Mouse (Mus musculus): Measurements from ENCODE around the gene Rilpl1. TPM values are rescaled to one million over a fixed set of nuclear protein-coding genes. Genes with fewer than 3 reads are reported as not detected.

Gene Rilpl1
- polyA plus RNA-seq, 1 experiment: 1.5 TPM

DNA sequence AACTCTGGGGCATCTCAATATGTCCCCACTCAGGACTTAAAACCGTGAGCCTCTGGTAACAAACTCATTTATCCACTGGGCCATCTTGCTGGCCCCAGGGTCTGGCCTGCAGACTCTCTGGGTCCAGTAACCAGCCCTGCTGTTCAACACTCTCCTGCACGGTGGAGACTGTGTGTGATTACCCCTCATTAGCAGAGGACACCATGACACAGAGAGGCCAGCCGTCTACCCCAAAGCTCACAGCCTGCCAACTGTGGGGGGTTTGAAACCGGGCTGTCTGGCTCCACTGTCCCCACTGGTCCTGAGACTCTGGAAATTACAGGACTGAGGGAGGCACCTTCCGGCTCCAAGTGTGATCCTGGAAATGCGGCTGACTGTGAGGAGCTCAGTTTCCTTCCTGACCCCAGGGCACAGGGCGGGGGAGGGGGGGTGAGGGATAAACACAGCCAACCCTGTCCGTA lies 2.0 kb downstream of the Rilpl1 start:
- TF ChIP-seq POLR2A (IDR thresholded peaks at IDR 0.05; ENCODE audit: control insufficient read depth, low read depth, low read length) (no peak), CTCF (IDR thresholded peaks at IDR 0.05; ENCODE audit: control insufficient read depth, insufficient read depth, insufficient replicate concordance, low read depth, low read length) (no peak)
- H3K27me3 ChIP-seq (ENCODE audit: control insufficient read depth, insufficient read depth, low read length): no peaks in the 10 kb centered on the region
- H3K4me3 ChIP-seq (ENCODE audit: control insufficient read depth, low read depth, low read length): no peak overlapping the region
- H3K27ac ChIP-seq (ENCODE audit: control insufficient read depth, insufficient read depth, low read depth, low read length): no peak overlapping the region
- peaks cover 5% of the 10 kb centered on the region for H3K4me1 ChIP-seq (ENCODE audit: control insufficient read depth, insufficient read depth, low read length)
- no peaks in the 10 kb centered on the region for H3K36me3 ChIP-seq (ENCODE audit: control insufficient read depth, insufficient read depth, low read length)

DNA sequence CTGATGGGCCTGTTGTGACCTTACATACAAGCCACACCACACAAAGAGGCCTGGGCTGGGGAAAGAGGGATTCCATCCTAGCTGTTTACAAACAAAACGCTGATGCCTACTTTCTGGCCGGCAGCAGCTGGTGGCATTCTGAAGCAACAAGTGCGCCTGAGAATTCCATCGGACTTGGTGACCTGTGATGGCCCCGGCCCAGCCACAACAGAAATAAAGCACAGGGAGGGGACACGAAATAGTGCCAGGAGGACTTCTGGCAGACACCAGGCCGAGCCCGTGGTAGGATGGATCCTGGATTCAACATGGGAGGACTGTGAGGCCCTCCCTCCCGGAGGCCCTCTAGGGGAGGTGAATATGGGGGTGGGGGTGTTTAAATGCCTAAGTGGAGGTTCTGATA lies 2.4 kb downstream of the Rilpl1 start:
- no peak overlapping the region for H3K4me3 ChIP-seq (ENCODE audit: control insufficient read depth, low read depth, low read length)
- TF ChIP-seq POLR2A (IDR thresholded peaks at IDR 0.05; ENCODE audit: control insufficient read depth, low read depth, low read length): no peak
- TF ChIP-seq CTCF (IDR thresholded peaks at IDR 0.05; ENCODE audit: control insufficient read depth, insufficient read depth, insufficient replicate concordance, low read depth, low read length): no peak
- H3K4me1 ChIP-seq (ENCODE audit: control insufficient read depth, insufficient read depth, low read length): peaks cover 5% of the 10 kb centered on the region
- no peak overlapping the region for H3K27ac ChIP-seq (ENCODE audit: control insufficient read depth, insufficient read depth, low read depth, low read length)
- no peaks in the 10 kb centered on the region for H3K36me3 ChIP-seq (ENCODE audit: control insufficient read depth, insufficient read depth, low read length)
- no peaks in the 10 kb centered on the region for H3K27me3 ChIP-seq (ENCODE audit: control insufficient read depth, insufficient read depth, low read length)

DNA sequence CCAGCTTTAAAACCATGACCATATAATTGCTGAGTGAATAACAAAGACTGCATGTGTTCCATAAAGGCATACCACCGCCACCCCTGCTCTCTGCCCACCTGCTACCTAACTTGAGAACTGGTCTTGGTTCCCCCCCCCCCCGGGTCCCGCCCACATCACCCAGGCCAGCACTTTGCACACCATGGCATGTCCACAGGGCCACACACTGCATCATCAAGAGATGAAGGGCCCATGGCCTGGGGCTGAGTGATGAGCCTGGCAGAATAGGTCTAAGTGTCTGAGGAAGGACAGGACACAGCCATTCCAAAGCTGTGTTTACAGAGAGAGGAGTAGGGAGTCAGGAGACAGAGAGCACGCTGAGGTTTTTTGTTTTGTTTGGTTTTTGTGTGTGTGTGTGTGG lies 2.8 kb downstream of the Rilpl1 start:
- Histone ChIP-seq H3K4me3 (ENCODE audit: control insufficient read depth, low read depth, low read length) (no peak overlapping the region), H3K4me1 (ENCODE audit: control insufficient read depth, insufficient read depth, low read length) (peaks cover 5% of the 10 kb centered on the region), H3K36me3 (ENCODE audit: control insufficient read depth, insufficient read depth, low read length) (no peaks in the 10 kb centered on the region), H3K27ac (ENCODE audit: control insufficient read depth, insufficient read depth, low read depth, low read length) (no peak overlapping the region), H3K27me3 (ENCODE audit: control insufficient read depth, insufficient read depth, low read length) (no peaks in the 10 kb centered on the region)
- TF ChIP-seq POLR2A (IDR thresholded peaks at IDR 0.05; ENCODE audit: control insufficient read depth, low read depth, low read length) (no peak), CTCF (IDR thresholded peaks at IDR 0.05; ENCODE audit: control insufficient read depth, insufficient read depth, insufficient replicate concordance, low read depth, low read length) (no peak)

DNA sequence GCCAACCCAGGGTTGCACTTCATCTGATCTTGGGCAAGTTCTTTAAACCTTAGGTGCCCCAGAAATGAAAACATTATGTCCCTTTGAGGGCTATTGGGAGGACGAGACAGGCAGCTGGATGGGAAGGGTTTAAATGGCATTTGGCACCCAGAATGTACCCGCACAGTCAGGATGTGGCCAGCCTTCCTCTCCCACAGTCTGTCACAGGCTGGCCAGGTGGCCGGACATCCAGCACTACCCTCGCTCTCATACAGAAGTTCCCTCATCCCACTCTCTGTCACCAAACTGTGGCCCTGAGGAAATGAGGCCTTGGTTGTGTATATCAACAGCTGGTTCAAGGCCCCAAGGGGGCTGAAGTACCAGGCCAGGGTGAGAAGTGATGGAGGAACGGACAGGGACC lies 6.2 kb downstream of the Rilpl1 start:
- H3K36me3 ChIP-seq (ENCODE audit: control insufficient read depth, insufficient read depth, low read length): no peaks in the 10 kb centered on the region
- H3K4me1 ChIP-seq (ENCODE audit: control insufficient read depth, insufficient read depth, low read length): peaks cover 2% of the 10 kb centered on the region; the same call in 1 of the 2 replicates
- H3K27ac ChIP-seq (ENCODE audit: control insufficient read depth, insufficient read depth, low read depth, low read length): no peak overlapping the region
- TF ChIP-seq CTCF (IDR thresholded peaks at IDR 0.05; ENCODE audit: control insufficient read depth, insufficient read depth, insufficient replicate concordance, low read depth, low read length): no peak
- TF ChIP-seq POLR2A (IDR thresholded peaks at IDR 0.05; ENCODE audit: control insufficient read depth, low read depth, low read length): no peak
- H3K4me3 ChIP-seq (ENCODE audit: control insufficient read depth, low read depth, low read length): no peak overlapping the region
- H3K27me3 ChIP-seq (ENCODE audit: control insufficient read depth, insufficient read depth, low read length): no peaks in the 10 kb centered on the region

DNA sequence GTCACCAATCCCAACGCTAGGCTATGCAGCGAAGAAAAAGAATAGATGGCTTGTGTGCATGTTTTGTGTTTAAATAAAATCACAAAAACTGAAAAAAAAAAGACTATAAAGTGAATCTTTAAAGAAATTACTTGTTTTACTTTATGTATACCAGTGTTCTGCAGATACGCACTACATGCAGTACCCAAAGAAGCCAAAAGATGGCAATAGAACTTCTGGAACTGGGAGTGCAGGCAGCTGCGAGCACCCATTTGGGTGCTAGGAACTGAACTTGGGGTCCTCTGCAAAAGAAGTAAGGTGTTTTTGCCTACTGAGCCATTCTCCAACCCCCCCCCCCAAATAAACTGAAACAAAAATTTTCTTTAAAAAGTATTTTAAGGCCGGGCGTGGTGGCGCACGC lies 8.2 kb downstream of the Rilpl1 start:
- Histone ChIP-seq H3K27me3 (ENCODE audit: control insufficient read depth, insufficient read depth, low read length) (no peaks in the 10 kb centered on the region), H3K27ac (ENCODE audit: control insufficient read depth, insufficient read depth, low read depth, low read length) (no peak overlapping the region), H3K4me3 (ENCODE audit: control insufficient read depth, low read depth, low read length) (no peak overlapping the region), H3K36me3 (ENCODE audit: control insufficient read depth, insufficient read depth, low read length) (no peaks in the 10 kb centered on the region), H3K4me1 (ENCODE audit: control insufficient read depth, insufficient read depth, low read length) (no peaks in the 10 kb centered on the region)
- no peak for TF ChIP-seq CTCF (IDR thresholded peaks at IDR 0.05; ENCODE audit: control insufficient read depth, insufficient read depth, insufficient replicate concordance, low read depth, low read length)
- no peak for TF ChIP-seq POLR2A (IDR thresholded peaks at IDR 0.05; ENCODE audit: control insufficient read depth, low read depth, low read length)

DNA sequence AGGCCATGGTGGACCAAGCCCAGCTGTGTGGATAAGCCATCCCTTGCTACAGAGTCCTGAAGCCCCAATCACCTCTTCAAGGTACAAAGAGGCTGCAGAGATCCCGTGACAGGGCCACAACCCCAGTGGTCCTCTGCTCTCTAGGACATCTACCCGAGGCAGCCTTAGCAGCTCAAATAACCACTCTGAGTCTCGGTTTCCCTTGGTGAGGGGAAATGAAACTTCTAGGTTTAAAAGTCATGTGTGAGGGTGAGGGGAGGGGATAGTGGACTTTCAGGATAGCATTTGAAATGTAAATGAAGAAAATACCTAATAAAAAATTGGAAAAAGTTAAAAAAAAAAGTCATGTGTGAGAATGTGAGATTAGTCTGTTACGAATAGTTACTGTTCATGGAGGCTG lies 9.6 kb downstream of the Rilpl1 start:
- Histone ChIP-seq H3K36me3 (ENCODE audit: control insufficient read depth, insufficient read depth, low read length) (no peaks in the 10 kb centered on the region), H3K27me3 (ENCODE audit: control insufficient read depth, insufficient read depth, low read length) (no peaks in the 10 kb centered on the region), H3K4me1 (ENCODE audit: control insufficient read depth, insufficient read depth, low read length) (no peaks in the 10 kb centered on the region), H3K27ac (ENCODE audit: control insufficient read depth, insufficient read depth, low read depth, low read length) (no peak overlapping the region), H3K4me3 (ENCODE audit: control insufficient read depth, low read depth, low read length) (no peak overlapping the region)
- TF ChIP-seq CTCF (IDR thresholded peaks at IDR 0.05; ENCODE audit: control insufficient read depth, insufficient read depth, insufficient replicate concordance, low read depth, low read length) (no peak), POLR2A (IDR thresholded peaks at IDR 0.05; ENCODE audit: control insufficient read depth, low read depth, low read length) (no peak)

DNA sequence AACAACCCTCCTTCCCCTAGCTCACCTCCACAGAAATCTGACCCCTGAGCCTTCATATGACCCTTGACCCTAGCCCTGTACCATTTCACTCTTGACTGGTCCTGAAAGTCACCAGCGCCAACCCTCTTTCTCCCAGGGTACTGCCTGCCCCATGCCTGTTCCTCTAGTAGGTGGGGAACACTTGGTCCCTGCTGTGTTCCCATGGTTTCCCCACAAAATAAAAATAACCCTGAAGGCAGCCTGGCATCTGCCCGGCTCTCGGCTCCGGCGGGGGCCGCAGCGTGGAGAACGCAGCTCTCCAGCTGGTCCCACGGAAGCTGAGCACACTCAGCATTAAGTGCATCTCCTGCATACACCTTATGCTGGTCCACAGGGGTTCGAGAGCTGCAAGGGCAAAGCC lies 12.5 kb downstream of the Rilpl1 start:
- no peak overlapping the region for H3K4me3 ChIP-seq (ENCODE audit: control insufficient read depth, low read depth, low read length)
- H3K27me3 ChIP-seq (ENCODE audit: control insufficient read depth, insufficient read depth, low read length): no peaks in the 10 kb centered on the region
- no peak overlapping the region for H3K27ac ChIP-seq (ENCODE audit: control insufficient read depth, insufficient read depth, low read depth, low read length)
- H3K4me1 ChIP-seq (ENCODE audit: control insufficient read depth, insufficient read depth, low read length): no peaks in the 10 kb centered on the region
- TF ChIP-seq POLR2A (IDR thresholded peaks at IDR 0.05; ENCODE audit: control insufficient read depth, low read depth, low read length) (no peak), CTCF (IDR thresholded peaks at IDR 0.05; ENCODE audit: control insufficient read depth, insufficient read depth, insufficient replicate concordance, low read depth, low read length) (no peak)
- H3K36me3 ChIP-seq (ENCODE audit: control insufficient read depth, insufficient read depth, low read length): no peaks in the 10 kb centered on the region

DNA sequence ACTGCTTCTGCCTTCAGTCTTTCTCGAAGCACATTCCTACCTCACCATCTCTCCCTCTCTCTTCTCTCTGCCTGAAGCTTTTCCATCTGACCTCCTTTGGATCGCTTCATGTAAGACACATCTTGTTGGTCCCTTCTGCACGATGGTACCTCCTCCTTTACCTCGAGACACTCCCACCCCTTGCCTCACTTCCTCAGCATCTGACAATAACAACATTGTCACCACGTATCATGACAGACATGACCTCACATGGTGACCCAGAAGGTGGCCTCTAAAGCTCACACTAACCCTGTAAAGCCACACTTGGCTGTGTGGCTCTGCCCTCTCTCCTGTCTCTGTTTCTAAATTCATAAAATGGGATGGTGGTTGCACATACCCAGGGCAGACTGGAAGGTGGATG lies 15.4 kb downstream of the Rilpl1 start:
- H3K27ac ChIP-seq (ENCODE audit: control insufficient read depth, insufficient read depth, low read depth, low read length): no peak overlapping the region
- TF ChIP-seq POLR2A (IDR thresholded peaks at IDR 0.05; ENCODE audit: control insufficient read depth, low read depth, low read length) (no peak), CTCF (IDR thresholded peaks at IDR 0.05; ENCODE audit: control insufficient read depth, insufficient read depth, insufficient replicate concordance, low read depth, low read length) (no peak)
- no peaks in the 10 kb centered on the region for H3K27me3 ChIP-seq (ENCODE audit: control insufficient read depth, insufficient read depth, low read length)
- no peaks in the 10 kb centered on the region for H3K36me3 ChIP-seq (ENCODE audit: control insufficient read depth, insufficient read depth, low read length)
- H3K4me1 ChIP-seq (ENCODE audit: control insufficient read depth, insufficient read depth, low read length): no peaks in the 10 kb centered on the region; the same call in 1 of the 2 replicates
- H3K4me3 ChIP-seq (ENCODE audit: control insufficient read depth, low read depth, low read length): no peak overlapping the region

Measured in testis, adult 2 months (tissue).